Mouse (Mus musculus): Measurements from ENCODE around the gene Srd5a2. TPM values are rescaled to one million over a fixed set of nuclear protein-coding genes. Genes with fewer than 3 reads are reported as not detected.

The Srd5a2 gene
- polyA plus RNA-seq, 1 experiment, result not detected

- no peaks in the 10 kb centered on the region for H3K4me1 ChIP-seq (ENCODE audit: control insufficient read depth)
- TF ChIP-seq TAL1 (IDR thresholded peaks at IDR 0.05; ENCODE audit: low read length) (no peak), GATA1 (IDR thresholded peaks at IDR 0.05; ENCODE audit: low read length) (no peak)
These were observed 77.2 kb downstream of the Srd5a2 start for GRCm38 (mm10) chr17:73970361-73971027.

More at GRCm38 (mm10) chr17:73970361-73971027, 77.2 kb downstream of the Srd5a2 start:
- Histone ChIP-seq H3K27me3 (ENCODE audit: control insufficient read depth) (no peaks in the 10 kb centered on the region), H3K4me3 (replicated peaks) (no peak overlapping the region), H3K9me3 (ENCODE audit: control insufficient read depth, low read length) (no peaks in the 10 kb centered on the region), H3K36me3 (ENCODE audit: control insufficient read depth) (no peaks in the 10 kb centered on the region)

Other genes with a start within 250 kb of the Srd5a2 start
- 0.03 and 0.05 TPM in 2 replicates for gene Ehd3, start 243.8 kb downstream of the Srd5a2 start, polyA plus RNA-seq (2012)
- gene Xdh, start 97.7 kb downstream of the Srd5a2 start, polyA plus RNA-seq (2012), result 0.01 TPM in 1 of 2 replicates, not detected in the other
- 13.0 and 18.4 TPM in 2 replicates for gene Memo1, start 247.6 kb upstream of the Srd5a2 start, polyA plus RNA-seq (2012)